Mouse (Mus musculus): ENCODE measurements around the gene Sult1b1.
"Not testable (repeated sequence)": the region's sequence is repeated elsewhere in the genome, so short reads cannot be mapped to it uniquely, and the experiment has no call there.

The Sult1b1 gene

DNA sequence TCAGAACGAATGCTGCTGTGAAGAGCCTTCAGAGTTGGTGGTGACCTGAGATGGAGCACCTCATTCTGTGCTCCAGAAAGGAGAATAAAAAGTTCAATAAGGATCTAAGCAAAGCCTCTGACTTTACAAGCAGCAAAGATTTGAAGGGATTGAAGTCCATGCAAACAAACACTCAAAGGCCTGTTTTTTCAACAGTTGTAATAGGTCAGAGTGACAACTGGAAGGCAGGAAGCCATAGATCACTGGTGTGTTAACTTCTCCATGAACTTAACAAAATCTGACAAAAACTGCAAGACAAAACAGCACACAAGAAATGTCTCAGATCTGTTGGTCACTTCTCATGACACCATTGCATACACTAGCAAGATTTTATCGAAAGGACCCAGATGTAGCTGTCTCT lies at the start of gene Sult1b1:
TSS of gene Sult1b1 (minus strand) at position 85 of the 400 bp plus-strand sequence.
- no peak for DNase-seq (ENCODE audit: low spot score in 2 of 2)

DNA sequence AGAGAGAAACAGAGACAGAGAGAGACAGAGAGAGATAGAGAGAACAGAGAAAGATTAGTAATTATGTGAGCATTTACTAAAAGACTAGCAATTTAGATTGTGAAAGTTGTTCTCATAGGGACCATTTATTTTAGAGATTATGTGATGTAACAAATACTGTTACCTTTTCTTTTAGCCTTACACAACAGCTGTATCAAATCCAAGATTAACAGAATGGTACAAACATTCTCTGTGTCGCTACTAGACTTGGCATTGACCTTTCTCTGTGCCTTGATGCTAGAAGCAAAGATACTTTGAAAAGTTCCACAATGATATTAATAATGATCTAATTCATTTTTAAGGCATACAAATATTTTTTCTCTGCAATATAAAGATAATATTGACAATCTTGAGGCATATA lies 42.4 kb upstream of the Sult1b1 start:
- DNase-seq (ENCODE audit: low spot score in 2 of 2), result no peak

DNA sequence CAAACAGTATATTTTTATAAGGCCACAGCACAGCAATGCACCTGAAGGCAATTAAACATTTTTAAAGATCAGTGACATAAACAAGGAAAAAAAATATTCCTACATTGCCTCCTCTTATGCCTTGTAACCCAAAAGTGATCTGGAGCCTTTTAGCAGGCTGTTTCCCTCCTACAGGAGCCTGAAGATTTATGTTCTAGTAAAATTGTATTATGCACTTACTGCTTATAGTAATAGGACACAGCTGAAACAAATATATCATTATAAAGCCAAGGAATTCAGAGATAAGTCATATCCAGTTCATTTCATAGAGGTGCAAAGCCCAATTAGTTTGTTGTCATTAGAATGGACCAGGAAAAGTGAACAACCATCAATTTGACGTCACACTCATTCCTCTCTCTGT lies 36.2 kb upstream of the Sult1b1 start:
- DNase-seq (ENCODE audit: low spot score in 2 of 2), result no peak

DNA sequence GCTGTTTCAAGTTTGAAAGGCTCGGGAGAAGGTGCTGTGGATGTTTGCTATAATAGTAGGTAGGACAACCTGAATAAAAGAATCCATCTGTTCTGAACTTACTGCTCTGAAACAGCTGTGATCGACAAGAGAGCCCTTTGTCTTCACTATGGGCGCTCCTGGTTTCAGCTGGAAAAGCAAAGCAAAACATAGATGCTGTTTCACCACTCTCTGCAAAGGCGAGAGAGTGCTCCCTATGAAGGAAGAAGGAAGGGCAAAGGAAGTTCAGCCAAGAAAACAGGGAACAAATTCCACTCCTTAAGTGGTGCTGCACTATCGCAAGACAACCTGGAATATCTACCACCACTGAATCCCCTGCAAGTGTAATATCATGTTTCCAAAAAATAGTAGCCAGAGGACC lies 35.5 kb upstream of the Sult1b1 start:
- no peak for DNase-seq (ENCODE audit: low spot score in 2 of 2)

DNA sequence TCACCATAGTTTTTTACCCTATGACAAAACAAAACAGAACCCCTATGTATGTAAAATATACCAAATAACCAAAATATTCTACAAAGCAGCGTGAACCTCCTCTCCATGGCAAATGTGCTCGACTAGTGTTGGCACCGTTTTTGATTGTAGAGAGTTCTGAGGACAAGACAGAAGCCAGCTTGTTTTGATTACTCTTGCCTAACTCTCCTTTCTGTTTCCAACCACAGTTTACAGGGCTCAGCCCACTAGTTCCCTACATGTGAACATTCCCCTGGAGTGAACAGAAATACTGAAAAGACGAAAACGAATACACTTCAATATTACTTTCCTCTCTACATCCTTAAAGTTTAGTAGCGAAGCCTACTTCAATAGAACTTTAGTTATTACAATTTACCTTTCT lies 34.8 kb upstream of the Sult1b1 start:
- no peak for DNase-seq (ENCODE audit: low spot score in 2 of 2)

DNA sequence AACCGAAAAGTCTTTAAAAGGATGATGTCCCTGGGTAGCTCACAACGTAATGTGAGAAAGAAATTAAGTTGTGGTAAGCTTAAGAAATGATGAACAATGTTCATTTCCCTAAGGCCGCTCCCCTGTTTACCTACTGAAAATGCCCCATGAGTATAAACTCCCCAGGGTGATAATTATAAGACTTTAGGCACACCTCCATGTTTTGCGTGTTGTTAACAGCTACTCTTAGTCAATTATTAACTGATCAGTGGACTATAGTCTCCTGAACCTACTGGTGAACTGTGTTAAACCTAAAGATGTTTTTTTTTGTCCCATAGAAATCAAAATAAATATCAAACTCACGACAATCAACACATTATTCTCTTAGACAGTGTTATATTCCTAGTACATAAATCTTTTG lies 30.9 kb upstream of the Sult1b1 start, which contains the start of gene Sult1d1:
TSS of gene Sult1d1 (minus strand) at position 183 of the 400 bp plus-strand sequence.
- DNase-seq (ENCODE audit: low spot score in 2 of 2), result no peak

DNA sequence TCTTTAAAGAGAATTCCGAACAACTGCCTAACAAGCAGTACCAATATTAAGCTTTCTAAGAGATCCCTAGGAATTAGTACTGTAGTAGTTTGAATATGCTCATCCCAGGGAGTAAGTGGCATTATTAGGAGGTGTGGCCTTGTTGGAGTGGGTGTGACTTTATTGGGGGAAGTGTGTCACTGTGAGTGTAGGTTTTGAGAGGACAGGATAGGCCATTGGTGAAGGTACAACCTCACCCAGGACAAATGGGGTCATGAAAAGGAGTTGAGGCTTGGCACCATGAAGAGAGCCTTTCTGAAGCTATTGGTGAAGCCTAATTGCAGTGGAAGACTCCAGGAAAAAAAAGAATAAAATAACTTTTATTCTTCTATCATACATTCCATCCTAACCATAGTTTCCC lies 29.3 kb upstream of the Sult1b1 start:
- no peak for DNase-seq (ENCODE audit: low spot score in 2 of 2)

DNA sequence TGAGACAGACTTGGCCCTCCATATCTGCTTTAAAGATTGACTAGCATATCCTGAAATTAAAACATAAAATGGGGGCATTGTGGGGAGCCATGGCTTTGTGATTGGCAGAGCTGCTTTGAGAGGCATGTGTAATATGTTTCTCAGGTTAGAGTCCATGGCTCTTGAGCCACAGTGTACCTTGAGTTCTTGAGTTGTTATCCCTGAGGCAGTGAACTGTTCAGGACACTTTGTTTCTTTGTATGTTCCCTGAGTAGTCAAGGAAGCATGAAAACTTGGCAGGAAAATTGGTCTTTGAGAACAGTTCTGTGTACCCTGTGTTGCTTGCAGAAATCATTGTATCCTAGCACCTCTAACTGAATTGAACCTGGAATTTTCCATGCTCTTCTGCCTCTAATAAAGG lies 25.0 kb upstream of the Sult1b1 start:
- DNase-seq (ENCODE audit: low spot score in 2 of 2), result no peak

DNA sequence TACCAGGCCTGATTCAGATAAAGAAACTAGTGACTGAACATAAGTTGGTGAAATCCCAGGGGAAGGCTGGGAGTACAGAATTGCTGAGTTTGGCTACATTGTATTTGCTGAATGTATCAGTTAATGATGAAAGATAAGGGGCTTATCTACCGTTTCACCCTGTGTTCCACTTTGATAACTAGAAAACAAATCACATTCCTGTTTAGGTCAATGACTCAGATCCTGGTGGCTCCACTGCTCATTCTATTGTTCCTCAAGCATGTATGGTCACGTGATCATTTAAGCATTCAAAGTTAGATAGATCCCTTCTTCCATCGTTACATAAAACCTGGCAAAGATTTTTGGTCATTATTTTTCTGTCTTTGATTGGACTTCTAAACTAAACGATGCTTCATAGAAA lies 24.5 kb upstream of the Sult1b1 start:
- DNase-seq (ENCODE audit: low spot score in 2 of 2), result no peak

DNA sequence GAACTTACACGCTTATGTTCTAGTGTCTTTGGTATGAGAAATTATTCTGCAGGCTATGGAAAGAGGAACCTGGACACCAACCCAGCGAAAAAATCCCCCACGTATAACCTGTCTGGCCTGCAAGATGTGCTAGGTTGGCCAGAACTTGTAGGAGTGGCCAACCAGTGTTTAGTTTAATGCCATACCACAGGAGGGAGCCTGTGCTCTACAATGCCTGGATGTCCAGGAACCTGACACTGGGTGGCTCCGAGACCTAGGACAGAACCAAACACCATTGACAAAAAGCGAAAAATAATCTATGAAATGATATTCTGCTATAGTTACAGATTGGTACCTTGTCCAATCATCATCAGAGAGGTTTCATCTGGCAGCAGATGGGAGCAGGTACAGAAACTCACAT lies 22.1 kb upstream of the Sult1b1 start:
- DNase-seq (ENCODE audit: low spot score in 2 of 2), result no peak

DNA sequence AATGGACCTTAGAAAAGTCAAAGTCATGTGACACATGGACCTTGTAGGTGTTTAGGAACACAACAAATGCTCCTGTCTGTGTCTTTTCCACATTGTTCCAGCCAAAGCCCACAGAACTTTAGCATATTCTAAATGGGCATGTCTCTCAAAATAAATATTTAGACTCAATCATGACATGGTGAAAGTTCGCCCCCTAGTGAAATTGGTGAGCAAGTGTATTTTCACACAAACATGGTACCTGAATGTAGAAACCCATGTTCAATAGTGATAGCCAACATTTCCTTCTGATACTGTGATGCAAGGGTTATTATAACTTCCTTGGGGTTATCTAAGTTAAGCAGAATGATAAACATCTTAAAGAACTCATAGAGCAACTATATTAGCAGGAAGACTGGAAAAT lies 12.9 kb upstream of the Sult1b1 start:
- no peak for DNase-seq (ENCODE audit: low spot score in 2 of 2)

DNA sequence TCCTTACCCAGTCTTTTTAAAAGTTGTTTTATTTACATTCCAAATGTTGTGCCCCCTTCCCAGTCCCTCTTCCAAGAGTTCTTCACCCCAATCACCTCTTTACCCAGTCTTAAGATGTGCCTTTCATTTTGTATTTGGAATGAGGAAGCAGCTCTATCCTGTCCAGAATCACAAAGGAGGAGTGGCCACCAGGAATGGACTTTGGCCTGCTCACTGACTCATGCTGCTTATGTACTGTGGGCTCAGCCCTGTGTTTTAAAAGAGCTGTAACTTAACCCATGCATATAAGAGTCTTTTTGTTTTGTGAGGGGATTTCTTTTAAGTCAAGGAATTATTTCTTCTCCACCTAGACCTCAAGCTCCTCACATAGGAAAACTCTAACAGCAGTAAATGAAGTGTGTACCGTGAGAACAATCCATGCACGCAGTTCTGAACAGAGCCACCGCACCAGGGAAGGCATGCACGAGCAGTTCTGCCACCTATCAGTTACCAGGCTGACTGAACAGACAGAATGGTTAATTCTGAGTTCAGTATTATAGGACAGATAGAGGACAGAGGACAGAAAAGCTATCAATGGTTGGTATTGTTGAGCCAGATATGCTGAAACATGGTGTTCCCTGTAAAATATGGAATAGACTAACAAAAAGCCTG lies 1.9 kb downstream of the Sult1b1 start:
- DNase-seq (ENCODE audit: low spot score in 2 of 2), result no peak

DNA sequence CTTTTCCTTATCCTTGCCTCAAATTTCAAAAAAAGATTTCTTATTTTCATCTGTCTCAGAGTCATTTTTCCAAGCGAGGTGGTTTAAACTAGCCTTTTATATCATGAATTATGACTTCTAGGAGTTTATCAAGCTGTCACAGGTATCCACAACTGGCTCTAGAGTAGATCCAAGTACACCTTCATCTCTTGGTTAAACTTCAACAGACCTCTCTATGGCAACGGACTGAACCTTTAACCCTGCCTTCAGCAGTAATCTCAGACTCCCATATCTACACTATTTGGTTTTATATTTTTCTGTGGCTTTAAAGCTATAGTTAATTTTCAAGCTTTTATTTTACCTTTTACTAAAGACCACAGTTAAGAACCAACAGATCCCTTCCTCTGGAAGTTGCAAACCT lies 5.7 kb downstream of the Sult1b1 start:
- no peak for DNase-seq (ENCODE audit: low spot score in 2 of 2)

DNA sequence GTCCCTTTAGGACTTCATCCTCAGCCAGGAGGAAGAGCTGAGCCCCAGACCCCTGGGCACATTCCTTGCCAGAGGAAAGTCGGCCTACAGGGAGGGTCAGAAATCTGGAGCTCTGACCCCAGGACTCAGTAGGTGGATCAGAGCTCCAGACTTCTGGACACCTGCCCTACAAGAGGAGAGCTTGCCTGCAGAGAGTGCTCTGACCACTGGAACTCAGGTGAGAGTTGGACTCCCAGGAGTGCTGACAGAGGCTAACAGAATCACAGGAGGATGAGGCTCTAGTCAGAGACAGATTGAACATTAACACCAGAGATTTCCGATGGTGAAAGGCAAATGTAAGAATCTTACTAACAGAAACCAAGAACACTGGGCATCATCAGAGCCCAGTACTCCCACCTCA lies 14.4 kb downstream of the Sult1b1 start:
- DNase-seq (ENCODE audit: low spot score in 2 of 2), result not testable (repeated sequence)

DNA sequence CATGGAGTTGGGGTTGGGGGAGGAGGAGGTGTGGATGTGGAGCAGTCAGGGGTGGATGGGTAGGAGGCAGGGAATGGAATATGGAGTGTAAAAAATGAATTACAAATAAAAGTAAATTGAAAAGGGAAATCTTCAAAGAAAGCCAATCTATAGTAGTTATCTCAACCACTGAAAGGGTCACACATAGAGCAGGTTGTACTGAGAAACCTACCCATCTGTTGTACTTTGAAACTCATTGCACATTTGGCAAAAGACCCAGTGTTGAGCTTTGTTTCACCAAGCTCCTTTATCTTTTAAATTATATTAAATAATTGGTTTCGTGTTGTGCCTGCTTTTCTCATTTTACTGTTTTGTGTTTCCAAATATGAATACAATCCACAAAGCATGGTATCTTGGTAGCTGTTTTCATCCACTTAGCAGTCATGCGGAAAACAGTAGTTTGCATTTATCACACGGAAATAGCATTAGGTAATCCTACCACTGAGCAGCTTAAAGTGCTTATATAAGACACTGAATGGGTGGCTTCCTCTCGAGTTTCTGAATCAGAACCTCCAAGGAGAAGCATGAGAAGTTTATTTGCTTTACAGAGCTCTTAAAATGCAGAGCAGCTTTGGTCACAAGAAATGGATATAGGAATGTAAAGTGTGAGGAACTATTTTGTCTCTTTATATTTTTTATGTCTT lies 32.1 kb downstream of the Sult1b1 start:
- DNase-seq (ENCODE audit: low spot score in 2 of 2), result no peak

DNA sequence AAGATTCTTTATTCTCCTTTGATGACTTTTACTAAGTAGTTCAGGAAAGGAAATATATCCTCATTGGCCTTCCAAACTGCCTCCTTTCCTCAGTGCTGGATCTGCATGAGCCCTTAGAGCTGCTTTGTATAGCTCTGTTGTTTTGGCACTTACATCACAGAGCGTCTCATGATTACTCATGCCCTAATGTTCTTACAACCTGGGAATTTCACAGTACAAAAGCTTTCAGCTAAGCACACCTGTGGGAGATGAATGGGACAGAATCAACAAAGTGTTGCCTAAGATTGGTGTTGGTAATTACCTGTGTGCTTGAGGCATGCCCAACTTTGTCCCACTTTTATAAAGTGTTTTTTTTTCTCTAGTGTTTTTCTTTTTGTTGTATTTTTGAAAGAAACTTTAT lies 35.3 kb downstream of the Sult1b1 start:
- no peak for DNase-seq (ENCODE audit: low spot score in 2 of 2)

DNA sequence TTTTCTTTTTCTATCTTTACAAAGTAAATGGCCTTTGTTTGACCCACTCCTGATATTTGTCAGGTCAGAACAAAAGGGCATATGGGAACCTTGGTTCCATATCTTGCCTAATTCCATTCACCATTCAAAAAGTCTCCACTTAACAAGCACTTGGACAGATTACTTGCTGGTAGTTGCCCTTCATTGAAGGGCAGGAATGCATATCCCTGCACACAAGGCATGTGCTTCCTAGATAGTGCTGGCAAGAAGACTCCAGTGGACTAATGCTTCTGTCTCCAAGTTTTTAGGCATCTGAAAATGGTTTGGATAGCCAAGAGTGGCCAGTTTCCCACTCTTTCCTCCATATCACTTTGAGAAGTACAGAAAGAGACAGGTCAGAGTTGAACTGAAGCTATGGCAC lies 38.7 kb downstream of the Sult1b1 start:
- DNase-seq (ENCODE audit: low spot score in 2 of 2), result no peak

DNA sequence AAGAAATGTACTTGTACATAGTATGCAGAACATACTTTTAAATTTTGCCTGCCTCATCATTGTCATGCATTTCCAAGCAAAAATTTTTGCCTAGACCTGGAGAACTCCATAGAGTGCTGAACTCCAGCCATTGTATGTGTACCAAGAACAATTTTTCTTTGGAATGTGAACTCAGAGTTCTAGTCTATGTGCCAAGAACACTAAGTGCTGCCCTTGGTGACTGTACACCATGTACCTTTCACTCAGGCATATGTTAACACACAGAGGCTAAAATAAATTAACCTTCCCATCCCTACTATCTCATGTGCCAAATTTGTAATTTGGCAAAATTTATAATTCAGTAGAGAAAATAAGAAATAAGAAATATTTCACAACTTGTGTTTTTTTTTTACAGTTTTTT lies 39.1 kb downstream of the Sult1b1 start:
- no peak for DNase-seq (ENCODE audit: low spot score in 2 of 2)

DNA sequence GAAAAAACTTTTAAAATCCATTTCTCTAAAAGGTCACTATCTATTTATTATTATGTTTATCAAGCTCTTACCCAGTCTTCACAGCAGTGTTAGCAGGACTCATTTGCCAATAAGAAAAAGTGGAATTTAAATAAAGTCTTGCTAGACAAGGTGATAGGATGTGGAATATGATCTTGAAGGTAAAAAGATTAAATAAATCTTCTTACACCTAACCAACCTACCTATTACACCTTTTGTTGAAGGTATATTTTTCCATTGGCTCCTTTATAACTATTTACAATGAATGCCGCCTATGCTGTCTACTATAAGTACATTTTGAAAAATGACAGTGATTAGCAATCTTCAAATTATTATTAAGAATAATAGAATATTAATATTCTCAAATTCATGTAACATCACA lies 47.2 kb downstream of the Sult1b1 start, which contains the start of gene Ugt2a1:
TSS of gene Ugt2a1 (minus strand) at position 101 of the 400 bp plus-strand sequence.
- DNase-seq (ENCODE audit: low spot score in 2 of 2), result no peak

DNA sequence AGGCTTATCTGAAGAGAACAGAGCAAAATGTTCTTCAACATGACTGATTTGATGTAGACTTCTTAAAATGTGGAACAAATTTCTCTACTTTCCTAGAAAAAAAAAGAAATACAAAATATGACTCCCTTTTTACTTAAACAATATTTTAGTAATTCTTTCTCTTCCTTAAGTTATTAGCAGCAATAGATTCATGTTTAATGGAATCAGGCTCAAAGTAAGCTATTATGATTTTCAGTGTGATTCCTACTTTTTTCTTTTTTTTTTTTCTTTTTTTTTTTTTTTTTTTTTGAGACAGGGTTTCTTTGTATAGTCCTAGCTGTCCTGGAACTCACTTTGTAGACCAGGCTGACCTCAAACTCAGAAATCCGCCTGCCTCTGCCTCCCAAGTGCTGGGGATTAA lies 51.3 kb downstream of the Sult1b1 start, which contains the start of gene Gm43638:
TSS of gene Gm43638 (minus strand) at position 101 of the 400 bp plus-strand sequence.
- not testable (repeated sequence) for DNase-seq (ENCODE audit: low spot score in 2 of 2)

DNA sequence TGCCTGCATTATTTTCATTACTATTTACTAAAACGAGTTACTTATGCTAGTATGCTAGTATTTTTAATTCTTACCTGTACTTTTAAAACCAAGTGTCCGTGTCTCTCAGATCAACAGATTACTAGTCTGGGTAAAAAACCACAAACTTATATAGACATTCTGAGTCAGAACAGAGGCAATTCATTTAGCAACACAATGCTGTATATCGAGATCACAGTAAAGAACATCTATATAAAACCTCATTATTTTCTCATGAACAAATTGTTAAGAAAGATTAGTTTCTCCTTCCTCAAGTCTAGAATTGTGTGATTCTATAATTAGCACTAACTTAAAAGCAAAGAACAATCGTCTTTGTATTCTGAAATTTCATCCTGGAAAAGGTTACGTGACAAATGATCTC lies 55.8 kb downstream of the Sult1b1 start, which contains the start of gene Ugt2a2:
TSS of gene Ugt2a2 (minus strand) at position 101 of the 400 bp plus-strand sequence.
- DNase-seq (ENCODE audit: low spot score in 2 of 2), result no peak
